Mouse (Mus musculus): ENCODE results near the gene Lsp1.

The Lsp1 gene

DNA sequence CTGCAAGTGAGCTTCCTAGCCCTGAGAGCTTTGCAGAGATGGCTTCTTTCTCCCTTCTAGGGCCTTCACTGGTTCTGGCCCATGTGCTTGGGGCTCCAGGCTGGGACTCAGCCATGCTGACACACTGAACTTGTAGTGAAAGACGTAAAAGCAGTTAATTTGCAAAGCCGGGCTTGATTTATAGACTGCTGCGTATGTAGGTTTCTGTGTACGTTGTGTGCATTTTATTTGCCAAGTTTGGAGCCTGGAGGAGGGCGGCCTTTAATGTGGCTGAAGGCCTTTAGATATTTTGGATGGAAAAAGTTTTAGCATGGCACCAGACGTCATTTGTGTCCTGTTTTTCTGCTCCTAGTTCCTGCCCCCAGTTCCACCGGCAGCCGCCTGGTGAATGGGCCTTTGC, 79.2 kb downstream of the Lsp1 start:
- DNase-seq (ENCODE audit: low read depth) = no peak

- no peak for DNase-seq (ENCODE audit: low read depth)
Observed at GRCm38 (mm10) chr7:142542771-142543303, 82.2 kb downstream of the Lsp1 start.

Data from c-Kit-positive CD71-negative TER-119-negative erythroid progenitor cells, embryonic 14.5 days (primary cell).